Mouse (Mus musculus) urinary bladder, postnatal 36 days (tissue): ENCODE data around the gene Aars.
"Not testable (repeated sequence)": the region's sequence is repeated elsewhere in the genome, so short reads cannot be mapped to it uniquely, and the experiment has no call there.

Source experiments
- DNase-seq, 2 experiments: peaks; one replicate each; pipeline ENCODE4 v3.0.0; 2022; ENCODE audit warnings: low spot score in 2 of 2, mixed read lengths in 1 of 2

Gene Aars

GRCm38 (mm10) chr8:111032916-111033315 is at the start of gene Aars:
TSS of gene Aars (plus strand) at chr8:111033144.
- no peak for DNase-seq

GRCm38 (mm10) chr8:110987805-110988744 is 44.9 kb upstream of the Aars start:
- DNase-seq: no peak

- no peak for DNase-seq
Observed at GRCm38 (mm10) chr8:110990017-110990416, 42.9 kb upstream of the Aars start.

- DNase-seq: no peak
Observed at GRCm38 (mm10) chr8:110996641-110997430, 36.1 kb upstream of the Aars start.

- DNase-seq: peak; percentile 81 to 89
Observed at GRCm38 (mm10) chr8:110997547-110998531, 35.1 kb upstream of the Aars start, which contains the start of gene Ddx19a. TSS of gene Ddx19a (minus strand) at chr8:110997800.

- DNase-seq: not testable (repeated sequence)
Observed at GRCm38 (mm10) chr8:111010230-111010991, 22.5 kb upstream of the Aars start.

GRCm38 (mm10) chr8:111026609-111027008 is 6.3 kb upstream of the Aars start:
- DNase-seq: not testable (repeated sequence)

GRCm38 (mm10) chr8:111027391-111027937 is 5.5 kb upstream of the Aars start:
- DNase-seq: peak; percentile 80 to 87

- no peak for DNase-seq
Observed at GRCm38 (mm10) chr8:111029589-111029988, 3.4 kb upstream of the Aars start.

- DNase-seq: no peak
Observed at GRCm38 (mm10) chr8:111030045-111030444, 2.9 kb upstream of the Aars start.

GRCm38 (mm10) chr8:111031572-111031971 is 1.4 kb upstream of the Aars start, which contains the start of gene Ddx19b:
TSS of gene Ddx19b (minus strand) at chr8:111031751.
- no peak for DNase-seq

GRCm38 (mm10) chr8:111033482-111034215 is 705 bp downstream of the Aars start:
- peak; percentile 97 for DNase-seq

GRCm38 (mm10) chr8:111034276-111034675 is 1.3 kb downstream of the Aars start:
- DNase-seq: no peak

GRCm38 (mm10) chr8:111036591-111036990 is 3.6 kb downstream of the Aars start:
- DNase-seq: no peak

- no peak for DNase-seq
Observed at GRCm38 (mm10) chr8:111042546-111042945, 9.6 kb downstream of the Aars start.

GRCm38 (mm10) chr8:111044003-111044734 is 11.2 kb downstream of the Aars start:
- DNase-seq: no peak

GRCm38 (mm10) chr8:111048694-111049093 is 15.8 kb downstream of the Aars start:
- DNase-seq: no peak

GRCm38 (mm10) chr8:111049106-111049505 is 16.2 kb downstream of the Aars start:
- DNase-seq: no peak
